Mouse (Mus musculus) layer of hippocampus, postnatal 36 days (tissue): Measurements from ENCODE around the gene Gm49711. TPM values are rescaled to one million over a fixed set of nuclear protein-coding genes. Genes with fewer than 3 reads are reported as not detected.
A peak's percentile ranks its signal among the peaks of the same experiment; 100 is the strongest.
"Not testable (repeated sequence)": the region's sequence is repeated elsewhere in the genome, so short reads cannot be mapped to it uniquely, and the experiment has no call there.

Experiments used
- DNase-seq, 2 experiments: peaks; one replicate each; pipeline ENCODE4 v3.0.0; 2022
- total RNA-seq, 2 experiments: library from RNA; stranded (reverse); gene quantifications; 2 replicates each; pipeline ENCODE4 v1.2.3; 2021

The Gm49711 gene
- total RNA-seq, 2 experiments from 2014 or later: not detected

DNA sequence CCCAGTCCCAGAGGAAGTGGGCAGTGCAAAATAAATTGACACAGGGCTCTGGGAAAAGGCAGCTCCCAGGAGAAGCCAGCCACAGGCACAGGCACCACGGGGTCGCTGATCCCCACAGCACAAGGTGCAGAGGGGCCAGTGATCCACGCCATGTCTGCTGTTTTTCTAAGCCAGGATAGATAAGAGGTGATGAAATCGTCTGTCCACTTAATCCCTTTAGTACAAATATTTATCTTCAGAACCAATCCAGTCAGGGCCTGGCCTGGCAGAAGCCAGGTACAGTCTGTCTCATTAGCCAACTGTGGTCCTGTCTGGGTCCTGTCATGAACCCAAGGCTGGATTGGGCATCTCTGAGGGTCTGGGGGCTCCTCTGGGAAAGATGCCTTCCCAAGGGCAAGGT, 125.4 kb downstream of the Gm49711 start:
- DNase-seq: no peak

DNA sequence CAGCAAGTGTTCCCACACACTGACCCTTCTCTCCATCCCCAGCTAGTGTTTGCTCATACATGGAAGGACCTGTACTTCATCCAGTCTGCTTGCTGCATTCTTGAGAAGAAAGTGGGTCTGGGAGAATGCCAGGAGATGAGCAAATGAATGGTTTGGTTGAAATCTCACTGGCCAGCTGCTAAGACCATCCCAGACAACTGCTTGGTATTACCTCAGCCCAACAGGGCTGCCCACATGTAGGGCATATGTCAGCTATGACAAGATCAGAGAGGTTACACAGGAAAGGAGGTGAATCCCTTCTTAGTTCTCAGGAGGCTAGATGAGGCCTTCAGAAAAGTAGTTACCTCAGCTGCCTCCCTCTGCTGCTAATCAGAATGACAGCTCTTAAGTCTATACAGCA, 132.5 kb downstream of the Gm49711 start:
- DNase-seq: no peak

DNA sequence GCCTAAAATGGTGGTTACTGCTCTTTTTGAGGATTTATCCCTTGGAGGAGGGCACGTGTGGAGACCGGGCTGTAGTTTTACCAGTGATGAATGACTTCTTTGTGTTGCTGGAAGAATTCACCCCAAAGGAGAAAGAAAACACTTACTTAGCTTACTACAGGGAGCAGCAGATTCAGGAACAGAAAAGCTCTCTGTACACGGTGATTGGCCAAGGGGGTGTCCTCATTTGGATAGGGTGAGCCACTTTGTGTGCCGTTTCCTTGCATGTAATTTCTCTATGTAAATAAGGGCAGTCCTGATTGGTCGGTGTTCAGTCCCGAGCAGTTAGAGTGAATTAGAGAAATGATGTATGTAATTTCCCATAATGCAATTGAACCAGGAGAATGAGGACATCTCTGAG, 137.0 kb downstream of the Gm49711 start:
- DNase-seq: no peak

DNA sequence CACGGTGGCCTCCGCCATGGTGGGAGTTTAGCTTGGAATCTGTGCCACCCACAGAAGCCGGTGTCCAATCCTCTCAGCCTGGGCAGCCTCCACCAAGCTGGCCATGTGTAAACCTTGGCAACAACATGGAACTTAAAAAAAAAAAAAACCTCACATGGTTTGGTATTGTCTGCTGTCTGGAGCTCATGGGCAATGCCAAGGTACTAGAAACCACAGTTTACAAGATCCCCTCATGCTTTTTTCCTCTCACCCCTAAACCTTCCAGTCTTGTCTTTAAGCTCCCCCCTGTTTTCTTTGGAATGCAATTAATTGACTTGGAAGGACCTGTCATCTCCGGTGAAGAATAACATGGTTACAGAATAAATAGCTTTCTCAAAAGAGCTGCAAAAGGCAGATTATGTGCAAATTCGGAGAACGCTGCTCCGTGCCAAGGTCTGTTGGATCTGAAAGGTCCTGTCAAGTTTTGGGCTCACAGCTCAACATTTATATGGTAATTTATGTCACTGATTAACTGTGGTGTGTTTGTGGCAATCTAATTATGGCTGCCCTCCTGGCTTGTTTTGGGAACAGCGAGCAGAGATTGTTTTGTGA, 138.7 kb downstream of the Gm49711 start:
- no peak for DNase-seq

DNA sequence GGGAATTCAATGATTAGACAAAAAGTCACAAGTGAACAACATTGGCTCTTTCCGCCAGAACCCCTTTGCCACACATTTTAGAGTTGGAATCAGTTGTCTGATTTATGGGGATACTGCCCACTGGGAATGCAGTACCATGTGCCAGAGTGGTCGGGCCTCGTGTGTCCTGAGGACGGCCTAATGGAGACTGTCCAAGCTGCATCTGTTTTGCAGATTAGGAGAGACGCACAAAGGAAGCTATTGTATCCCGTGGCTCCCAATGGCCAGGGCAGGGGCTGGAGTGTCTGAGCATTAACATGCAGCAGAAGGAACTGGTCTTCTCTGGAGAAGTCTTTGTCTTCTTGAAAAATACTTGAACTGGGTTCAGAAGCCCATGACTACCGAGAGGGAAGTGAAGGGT, 142.5 kb downstream of the Gm49711 start:
- peak; percentile 10 to 11 for DNase-seq

DNA sequence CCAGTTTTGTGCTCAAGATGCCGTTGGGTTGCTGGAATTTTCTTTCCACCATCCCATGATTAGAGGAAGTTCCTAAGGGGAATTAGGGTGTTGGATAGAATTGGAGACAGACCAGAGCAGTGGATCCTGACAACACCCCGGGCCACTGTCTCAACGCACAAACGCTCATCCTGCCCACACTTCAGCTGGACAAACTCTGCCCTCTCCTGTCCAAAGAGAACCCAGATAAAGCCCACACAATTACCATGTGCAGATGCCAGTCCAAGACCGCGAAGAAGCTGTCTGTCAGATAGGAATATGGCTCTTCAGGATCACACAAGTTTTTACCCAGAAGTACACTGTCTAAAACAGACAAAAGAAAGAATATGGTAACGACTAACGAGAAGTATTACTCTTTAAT, 145.5 kb downstream of the Gm49711 start:
- no peak for DNase-seq

DNA sequence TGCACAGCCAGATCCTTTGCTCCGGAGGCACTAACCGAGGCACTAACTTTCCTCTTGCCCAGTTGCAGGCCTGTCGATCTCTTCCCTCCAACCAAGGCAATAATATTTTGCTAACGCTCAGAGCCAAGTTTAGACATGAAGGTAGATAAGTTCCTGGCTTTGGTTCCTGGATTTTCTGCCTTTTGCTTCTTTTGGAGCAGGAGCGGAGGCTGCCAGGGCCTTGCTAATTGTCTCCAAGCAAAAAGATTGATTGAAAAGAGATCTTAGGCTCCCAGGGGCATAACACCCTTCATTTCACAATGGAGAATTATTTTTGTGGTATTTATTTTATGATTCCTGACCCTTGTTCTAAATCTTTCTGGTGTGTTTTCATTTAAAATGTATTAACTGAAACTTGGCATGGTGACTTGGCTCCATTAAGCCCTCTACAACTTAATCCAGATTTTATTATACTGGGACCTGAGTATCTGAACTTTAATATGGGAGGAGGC, 151.2 kb downstream of the Gm49711 start:
- no peak for DNase-seq

DNA sequence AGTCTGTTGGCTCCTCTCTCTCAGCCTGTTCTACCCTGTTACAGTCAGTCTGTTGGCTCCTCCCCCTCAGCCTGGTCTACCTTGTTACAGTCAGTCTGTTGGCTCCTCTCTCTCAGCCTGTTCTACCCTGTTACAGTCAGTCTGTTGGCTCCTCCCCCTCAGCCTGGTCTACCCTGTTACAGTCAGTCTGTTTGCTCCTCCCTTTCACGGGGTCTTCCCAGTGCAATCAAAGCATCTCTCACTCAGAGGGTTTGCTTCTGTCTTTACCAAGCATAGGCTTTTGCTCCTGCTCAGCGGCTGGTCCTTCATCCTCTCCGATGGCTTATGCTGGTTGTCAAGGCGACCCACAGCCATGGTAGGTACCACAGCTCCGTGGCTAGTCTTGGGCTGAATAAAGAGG, 152.2 kb downstream of the Gm49711 start:
- DNase-seq: not testable (repeated sequence)

DNA sequence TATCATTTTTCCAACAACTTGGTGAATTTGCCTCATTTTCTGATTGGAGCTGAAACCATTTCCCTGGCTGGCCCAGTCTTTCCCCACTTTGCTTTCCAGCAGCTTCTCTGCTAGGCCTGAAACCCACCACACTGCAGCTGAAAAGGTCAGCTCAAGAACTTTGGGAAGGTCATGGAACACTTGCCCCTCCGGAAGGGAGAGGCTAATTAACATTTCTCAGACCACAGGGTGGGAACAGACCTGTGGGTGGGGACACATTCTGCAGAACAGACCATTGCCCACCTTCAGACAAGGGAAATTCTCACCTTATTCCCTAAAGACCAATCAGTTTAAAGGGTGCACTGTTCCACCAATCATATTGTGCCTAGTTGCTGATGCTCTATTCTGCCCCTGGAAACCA, 155.8 kb downstream of the Gm49711 start:
- DNase-seq: not testable (repeated sequence)

DNA sequence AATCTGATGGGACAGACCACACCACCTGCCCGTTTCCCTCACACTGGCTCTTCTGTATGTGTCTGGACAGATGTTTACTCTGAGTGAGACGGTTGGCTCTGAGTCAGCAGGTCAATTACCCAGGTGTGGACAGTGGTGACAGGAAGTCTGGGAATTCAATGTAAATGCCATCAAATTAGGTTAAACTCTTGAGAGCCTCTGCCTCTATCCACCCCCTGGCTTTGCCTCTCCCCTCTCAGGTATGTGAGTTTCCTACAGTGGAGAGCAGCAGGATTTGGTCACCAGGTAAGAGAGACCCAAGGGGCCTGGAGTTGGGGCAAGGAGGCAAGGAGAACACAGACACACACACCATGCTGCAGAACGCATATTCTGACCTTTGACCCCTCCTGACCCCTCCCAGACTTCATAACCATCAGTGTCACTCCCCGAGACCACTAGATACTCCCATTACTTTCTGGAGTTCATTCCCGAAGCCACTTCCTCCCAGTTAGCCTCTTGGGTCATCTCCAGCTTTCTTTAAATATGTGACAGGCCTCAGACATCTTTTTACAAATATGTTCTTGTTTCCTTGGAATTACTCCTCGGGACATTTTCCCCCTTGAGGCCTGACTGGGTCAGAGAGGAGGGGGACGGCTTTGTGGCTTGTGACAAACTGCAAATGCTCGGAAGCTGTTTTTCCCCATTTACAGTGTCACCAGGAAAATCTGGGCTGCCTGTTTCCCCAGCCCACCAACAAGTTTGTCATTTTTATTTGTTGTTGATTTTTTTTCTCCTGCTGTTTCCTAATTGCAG, 157.7 kb downstream of the Gm49711 start:
- DNase-seq: no peak

DNA sequence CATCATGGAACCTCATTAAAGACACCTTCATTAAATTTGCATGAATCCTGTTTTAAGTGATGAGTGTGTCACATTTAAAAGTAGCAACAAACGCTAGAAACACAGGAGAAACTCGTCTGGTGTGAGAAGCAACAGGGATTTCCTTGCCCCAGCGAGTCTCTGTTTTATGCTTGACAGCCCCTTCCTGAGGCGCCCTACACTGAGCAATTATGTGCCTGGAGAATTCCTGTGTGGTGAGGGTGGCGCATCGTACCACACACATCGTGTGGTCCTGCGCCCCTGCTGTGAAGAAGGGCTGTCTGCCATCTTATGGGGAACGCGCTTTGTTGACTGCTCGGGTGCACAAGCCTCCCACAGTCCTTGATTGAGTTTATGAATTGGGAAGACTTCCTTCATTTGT, 162.6 kb downstream of the Gm49711 start:
- no peak for DNase-seq

DNA sequence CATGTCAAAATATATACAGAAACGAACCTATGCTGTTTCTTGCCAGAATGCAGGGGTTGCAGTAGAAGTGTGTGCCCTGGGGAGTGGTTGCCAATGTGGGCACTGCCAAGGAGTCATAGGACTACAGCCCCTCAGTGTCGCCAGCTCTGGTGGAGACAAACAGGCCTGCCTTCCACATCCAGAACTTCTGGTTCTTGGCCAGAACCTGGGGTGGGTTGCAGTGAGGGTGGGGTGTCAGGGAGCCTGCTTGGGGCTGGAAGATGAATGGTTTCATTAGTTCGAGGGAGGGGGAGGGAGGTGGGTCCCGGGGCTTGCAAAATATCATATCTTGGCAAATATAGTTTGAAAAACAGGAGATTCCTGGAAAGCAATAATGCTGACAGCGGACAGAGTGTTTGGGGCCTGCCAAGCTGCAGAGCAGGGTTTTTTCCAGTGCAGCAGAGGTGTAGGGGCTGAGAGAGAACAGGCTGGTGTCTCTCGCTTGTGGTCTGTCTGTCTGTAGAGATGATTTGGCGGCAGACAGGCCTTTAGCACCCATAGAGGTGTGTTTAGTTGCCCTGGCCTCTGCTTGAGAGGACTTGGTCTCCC, 170.3 kb downstream of the Gm49711 start:
- no peak for DNase-seq

DNA sequence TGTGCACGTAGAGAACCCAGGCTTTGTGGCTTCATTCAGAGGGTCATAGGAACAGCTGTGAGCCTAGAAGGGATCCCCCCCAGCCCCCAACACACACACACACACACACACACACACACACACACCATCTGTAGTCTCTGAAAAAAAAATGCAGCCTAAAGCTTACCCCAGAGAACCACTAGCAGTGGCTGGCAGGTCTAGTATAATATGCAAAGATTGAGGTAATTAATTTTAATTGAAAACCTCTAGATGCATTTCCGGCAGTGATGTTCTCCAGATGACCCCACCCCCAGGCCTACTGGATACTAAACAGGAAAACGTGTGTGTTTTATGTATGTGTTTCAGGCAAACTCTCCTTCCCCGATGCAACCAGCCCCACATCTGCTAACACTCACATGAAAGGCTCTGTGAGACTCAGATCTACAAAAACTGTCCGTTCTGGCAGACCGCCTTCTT, 172.4 kb downstream of the Gm49711 start:
- DNase-seq: no peak

DNA sequence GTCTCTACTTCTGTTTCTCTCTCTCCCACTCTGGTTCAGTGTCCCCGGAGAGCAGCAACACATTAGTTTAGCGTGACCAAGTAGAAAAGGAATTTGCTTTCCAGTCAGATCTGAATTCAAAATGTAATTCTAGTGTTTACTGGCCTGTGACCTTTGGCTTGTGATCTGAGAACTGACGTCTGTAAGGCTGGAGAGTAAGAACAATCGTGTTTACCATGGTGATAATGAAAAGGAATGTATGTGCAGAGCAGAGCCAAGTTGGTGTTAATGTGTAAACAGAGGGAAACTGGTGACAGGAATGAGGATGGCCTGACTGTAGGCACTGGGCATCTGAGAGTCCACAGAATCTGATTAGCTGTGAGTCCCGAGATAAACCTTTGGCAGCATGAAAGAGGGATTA, 176.4 kb downstream of the Gm49711 start:
- DNase-seq: no peak

DNA sequence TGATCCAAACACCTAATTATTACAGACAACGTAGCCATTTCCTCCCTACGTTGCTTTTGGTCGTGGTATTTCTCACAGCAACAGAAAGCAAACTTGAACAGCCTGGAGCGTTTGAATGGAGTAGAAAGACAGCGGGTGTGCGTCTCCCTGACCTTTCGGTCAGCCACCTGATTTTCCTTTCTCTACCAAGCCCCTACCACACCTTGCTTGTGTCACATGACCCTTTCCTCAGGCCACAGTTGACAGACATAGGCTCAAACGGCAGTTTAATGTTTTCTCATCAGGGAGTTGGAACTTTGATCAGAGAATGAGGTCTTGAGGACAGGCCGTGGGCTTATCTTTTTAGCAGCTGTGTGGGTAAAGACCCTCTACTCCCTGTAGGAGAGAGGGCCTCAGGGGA, 177.1 kb downstream of the Gm49711 start:
- DNase-seq: no peak

Other genes starting within 250 kb of the Gm49711 start
- gene Mrps6, start within 50 bp of the Gm49711 start, total RNA-seq: 10 to 100 TPM; 58.1 to 58.3 TPM
- gene Slc5a3, start within 50 bp of the Gm49711 start, total RNA-seq: 10 to 100 TPM; 38.5 to 40.9 TPM
- 1 to 10 TPM in 1 of 2 experiments, not detected in 1; 1.3 TPM for gene Kcne2, start 234.1 kb downstream of the Gm49711 start, total RNA-seq
- gene Smim11, start 243.0 kb downstream of the Gm49711 start, total RNA-seq: 10 to 100 TPM; 20.2 to 21.4 TPM